Mouse (Mus musculus) heart, postnatal 0 days (tissue): Measurements from ENCODE around the gene Serpina3c.

Experiments
- CTCF ChIP-seq: IDR thresholded peaks from 2 replicates; pipeline ENCODE4 v1.5.1; 2016; ENCODE audit warnings: antibody characterized with exemption, control low read depth, low read depth
- EP300 ChIP-seq: IDR thresholded peaks from 2 replicates; pipeline ENCODE4 v1.6.1; 2016; ENCODE audit warnings: antibody characterized with exemption, low read depth

DNA sequence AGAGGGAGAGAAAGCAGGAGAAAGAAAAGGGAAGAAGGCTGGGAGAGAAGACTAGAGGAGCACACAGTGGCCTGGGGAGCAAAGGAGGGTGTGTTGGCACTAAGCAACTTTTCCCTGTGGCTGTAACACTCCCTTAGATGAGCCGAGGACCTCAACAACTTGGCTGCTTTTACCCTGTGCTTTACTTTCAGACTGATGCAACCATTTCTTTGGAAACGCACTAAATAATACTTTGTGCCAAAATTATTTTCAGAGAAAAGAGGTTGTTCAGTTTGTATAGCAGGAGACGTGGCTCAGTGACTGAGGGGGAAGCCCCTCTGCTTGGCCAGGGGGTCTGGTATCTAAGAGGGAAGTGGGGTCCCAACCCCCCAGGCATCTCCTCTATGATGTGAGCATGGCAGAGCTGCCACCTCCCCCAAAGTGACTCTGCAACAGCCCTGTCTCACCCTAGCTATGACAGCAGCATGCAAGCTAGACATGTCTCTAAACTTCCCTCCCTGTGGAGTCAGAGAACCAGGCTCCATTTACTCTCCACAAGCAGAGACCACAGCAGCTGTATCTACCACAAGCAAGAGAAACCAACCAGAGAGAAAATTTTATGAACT is 527 bp downstream of the Serpina3c start:
- TF ChIP-seq CTCF: no peak
- no peak for TF ChIP-seq EP300
